Mouse (Mus musculus): ENCODE measurements around the gene Zfand6. TPM values are rescaled to one million over a fixed set of nuclear protein-coding genes. Genes with fewer than 3 reads are reported as not detected.

The Zfand6 gene
- polyA plus RNA-seq, 1 experiment = 20.0 TPM

DNA sequence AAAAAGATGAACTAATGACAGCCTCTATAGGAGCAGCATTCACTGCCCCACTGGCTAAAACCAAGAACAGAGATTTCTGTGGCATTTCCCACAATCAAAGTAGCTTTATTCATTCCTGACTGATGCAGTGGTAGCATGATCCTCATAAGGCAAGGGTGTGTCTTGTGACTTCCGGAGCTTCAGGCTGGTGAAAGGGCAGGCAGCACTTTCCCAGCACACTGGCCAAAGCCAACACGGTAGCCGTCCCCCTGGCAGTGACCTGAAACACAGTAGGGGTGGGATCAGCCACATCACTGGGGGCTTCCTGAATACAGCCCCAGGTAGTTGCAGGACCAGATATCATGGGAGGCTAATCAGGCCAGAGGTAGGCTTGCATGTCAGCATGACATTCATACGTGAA, 104.7 kb downstream of the Zfand6 start:
- TF ChIP-seq USF1 (IDR thresholded peaks at IDR 0.05; ENCODE audit: low read depth) (no peak), MYOG (IDR thresholded peaks at IDR 0.05; ENCODE audit: control insufficient read depth, extremely low read depth, insufficient read length) (no peak), MAX (IDR thresholded peaks at IDR 0.05) (no peak), MYOD1 (IDR thresholded peaks at IDR 0.05; ENCODE audit: control insufficient read depth, insufficient read length, low read depth) (no peak), CTCF (IDR thresholded peaks at IDR 0.05; ENCODE audit: control insufficient read depth, insufficient read depth, insufficient read length) (no peak), CEBPB (IDR thresholded peaks at IDR 0.05; ENCODE audit: low read depth) (no peak), FOSL1 (IDR thresholded peaks at IDR 0.05; ENCODE audit: insufficient read depth, low read length, poor library complexity, severe bottlenecking) (no peak)
- Histone ChIP-seq H3K27me3 (ENCODE audit: control insufficient read depth, insufficient read depth, insufficient read length) (no peaks in the 10 kb centered on the region), H3K4me3 (ENCODE audit: insufficient read depth, poor library complexity, severe bottlenecking) (no peak overlapping the region), H3ac (ENCODE audit: control insufficient read depth, insufficient read length, low read depth) (no peak overlapping the region), H3K36me3 (ENCODE audit: control insufficient read depth, insufficient read depth) (peaks cover 6% of the 10 kb centered on the region), H3K79me2 (ENCODE audit: control insufficient read depth, insufficient read depth) (no peaks in the 10 kb centered on the region), H3K79me3 (ENCODE audit: low read depth) (no peaks in the 10 kb centered on the region)

DNA sequence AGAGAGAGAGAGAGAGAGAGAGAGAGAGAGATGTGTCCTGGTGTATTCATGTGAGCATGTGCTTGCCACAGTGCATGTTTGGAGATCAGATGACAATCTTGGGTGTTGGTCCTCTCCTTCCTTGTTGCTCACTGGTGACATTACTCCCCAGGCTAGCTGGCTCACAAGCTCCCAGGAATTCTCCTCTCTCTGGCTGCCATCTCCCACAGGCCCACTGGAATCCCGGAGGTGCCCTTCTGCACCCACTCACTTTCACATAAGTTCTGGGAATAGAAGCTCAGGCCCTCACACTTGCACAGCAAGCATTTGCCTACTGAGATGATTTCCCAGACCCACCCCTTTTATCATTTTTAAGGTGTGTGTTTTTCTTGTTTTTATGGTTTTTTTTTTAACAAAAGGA, 110.0 kb downstream of the Zfand6 start:
- Histone ChIP-seq H3K4me3 (ENCODE audit: insufficient read depth, poor library complexity, severe bottlenecking) (no peak overlapping the region), H3K79me2 (ENCODE audit: control insufficient read depth, insufficient read depth) (no peaks in the 10 kb centered on the region), H3K27me3 (ENCODE audit: control insufficient read depth, insufficient read depth, insufficient read length) (no peaks in the 10 kb centered on the region), H3K36me3 (ENCODE audit: control insufficient read depth, insufficient read depth) (peaks cover 19% of the 10 kb centered on the region), H3K79me3 (ENCODE audit: low read depth) (no peaks in the 10 kb centered on the region), H3ac (ENCODE audit: control insufficient read depth, insufficient read length, low read depth) (no peak overlapping the region)
- TF ChIP-seq USF1 (IDR thresholded peaks at IDR 0.05; ENCODE audit: low read depth) = no peak
- TF ChIP-seq FOSL1 (IDR thresholded peaks at IDR 0.05; ENCODE audit: insufficient read depth, low read length, poor library complexity, severe bottlenecking) = no peak
- no peak for TF ChIP-seq MAX (IDR thresholded peaks at IDR 0.05)
- TF ChIP-seq CEBPB (IDR thresholded peaks at IDR 0.05; ENCODE audit: low read depth) = no peak
- no peak for TF ChIP-seq MYOD1 (IDR thresholded peaks at IDR 0.05; ENCODE audit: control insufficient read depth, insufficient read length, low read depth)
- TF ChIP-seq CTCF (IDR thresholded peaks at IDR 0.05; ENCODE audit: control insufficient read depth, insufficient read depth, insufficient read length) = no peak
- no peak for TF ChIP-seq MYOG (IDR thresholded peaks at IDR 0.05; ENCODE audit: control insufficient read depth, extremely low read depth, insufficient read length)

DNA sequence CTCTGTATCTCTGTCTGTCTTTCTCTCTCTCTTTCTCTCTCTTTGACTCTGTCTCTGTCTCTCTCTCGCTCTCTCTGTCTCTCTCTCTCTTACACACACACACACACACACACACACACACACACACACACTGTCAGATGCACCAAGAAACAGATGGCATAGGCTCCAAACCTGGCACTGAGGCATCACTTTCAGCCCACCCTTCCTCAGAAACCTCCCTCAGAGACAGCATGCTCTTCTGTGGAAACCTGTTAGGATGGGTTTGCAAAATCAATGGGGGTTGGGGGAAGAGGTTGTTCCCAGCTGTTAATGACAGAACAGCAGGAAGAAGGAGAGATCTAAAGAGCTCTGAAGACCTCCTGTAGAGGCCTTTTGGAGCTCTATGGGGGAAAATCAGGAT, 110.9 kb downstream of the Zfand6 start:
- peaks cover 18% of the 10 kb centered on the region for H3K36me3 ChIP-seq (ENCODE audit: control insufficient read depth, insufficient read depth)
- no peaks in the 10 kb centered on the region for H3K79me3 ChIP-seq (ENCODE audit: low read depth)
- H3K4me3 ChIP-seq (ENCODE audit: insufficient read depth, poor library complexity, severe bottlenecking) = no peak overlapping the region
- no peak overlapping the region for H3ac ChIP-seq (ENCODE audit: control insufficient read depth, insufficient read length, low read depth)
- H3K27me3 ChIP-seq (ENCODE audit: control insufficient read depth, insufficient read depth, insufficient read length) = no peaks in the 10 kb centered on the region
- H3K79me2 ChIP-seq (ENCODE audit: control insufficient read depth, insufficient read depth) = no peaks in the 10 kb centered on the region
- no peak for TF ChIP-seq CEBPB (IDR thresholded peaks at IDR 0.05; ENCODE audit: low read depth)
- no peak for TF ChIP-seq MYOD1 (IDR thresholded peaks at IDR 0.05; ENCODE audit: control insufficient read depth, insufficient read length, low read depth)
- no peak for TF ChIP-seq USF1 (IDR thresholded peaks at IDR 0.05; ENCODE audit: low read depth)
- no peak for TF ChIP-seq MAX (IDR thresholded peaks at IDR 0.05)

DNA sequence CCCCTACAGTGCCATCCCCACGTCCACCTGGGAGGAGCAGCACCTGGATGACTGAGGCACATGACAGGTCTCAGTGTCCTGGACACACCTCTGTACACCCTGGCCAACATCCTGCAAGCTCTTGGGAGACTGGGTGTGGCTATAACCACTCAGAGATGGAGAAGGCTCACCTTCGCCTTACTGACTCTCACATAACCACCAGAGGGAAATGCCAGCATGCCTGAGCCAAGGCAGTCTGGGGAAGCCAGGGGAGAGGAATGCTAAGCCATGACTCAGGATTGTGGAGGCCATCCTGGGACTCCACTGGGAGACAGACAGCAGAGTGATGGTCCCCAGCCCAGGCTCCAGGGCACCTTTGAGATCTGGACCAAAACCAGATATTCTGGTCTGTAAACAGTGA, 112.7 kb downstream of the Zfand6 start:
- TF ChIP-seq CEBPB (IDR thresholded peaks at IDR 0.05; ENCODE audit: low read depth) (no peak), CTCF (IDR thresholded peaks at IDR 0.05; ENCODE audit: control insufficient read depth, insufficient read depth, insufficient read length) (no peak), USF1 (IDR thresholded peaks at IDR 0.05; ENCODE audit: low read depth) (no peak), MAX (IDR thresholded peaks at IDR 0.05) (no peak), MYOD1 (IDR thresholded peaks at IDR 0.05; ENCODE audit: control insufficient read depth, insufficient read length, low read depth) (no peak), FOSL1 (IDR thresholded peaks at IDR 0.05; ENCODE audit: insufficient read depth, low read length, poor library complexity, severe bottlenecking) (no peak)
- H3K79me3 ChIP-seq (ENCODE audit: low read depth) = no peaks in the 10 kb centered on the region

DNA sequence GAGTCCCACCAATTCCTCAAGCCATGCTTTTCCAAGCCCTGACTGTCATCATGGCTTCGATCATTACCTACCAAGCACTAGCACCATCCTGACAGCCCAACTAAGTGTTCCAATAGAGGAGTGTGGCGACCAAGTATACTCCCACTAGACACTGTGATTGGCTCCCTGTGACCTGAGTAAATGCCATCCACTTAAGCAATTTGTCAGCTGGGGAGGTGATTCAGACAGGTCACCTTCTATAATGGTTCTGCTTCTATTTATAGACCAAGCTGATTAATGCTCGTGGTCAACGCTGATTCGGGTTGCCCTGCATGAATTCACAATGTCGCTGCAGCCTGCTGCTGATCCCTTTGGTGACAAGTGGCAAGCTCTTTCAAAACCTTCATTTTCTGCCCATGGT, 123.6 kb downstream of the Zfand6 start:
- TF ChIP-seq USF1 (IDR thresholded peaks at IDR 0.05; ENCODE audit: low read depth) = no peak
- TF ChIP-seq MYOD1 (IDR thresholded peaks at IDR 0.05; ENCODE audit: control insufficient read depth, insufficient read length, low read depth) = no peak
- no peak for TF ChIP-seq CTCF (IDR thresholded peaks at IDR 0.05; ENCODE audit: control insufficient read depth, insufficient read depth, insufficient read length)
- TF ChIP-seq CEBPB (IDR thresholded peaks at IDR 0.05; ENCODE audit: low read depth) = peak; percentile 8
- no peak for TF ChIP-seq FOSL1 (IDR thresholded peaks at IDR 0.05; ENCODE audit: insufficient read depth, low read length, poor library complexity, severe bottlenecking)
- TF ChIP-seq MAX (IDR thresholded peaks at IDR 0.05) = no peak
- H3K79me2 ChIP-seq (ENCODE audit: control insufficient read depth, insufficient read depth) = no peaks in the 10 kb centered on the region
- peaks cover 4% of the 10 kb centered on the region for H3K36me3 ChIP-seq (ENCODE audit: control insufficient read depth, insufficient read depth)
- no peak overlapping the region for H3ac ChIP-seq (ENCODE audit: control insufficient read depth, insufficient read length, low read depth)
- H3K27me3 ChIP-seq (ENCODE audit: control insufficient read depth, insufficient read depth, insufficient read length) = no peaks in the 10 kb centered on the region
- no peak overlapping the region for H3K4me3 ChIP-seq (ENCODE audit: insufficient read depth, poor library complexity, severe bottlenecking)
- no peaks in the 10 kb centered on the region for H3K79me3 ChIP-seq (ENCODE audit: low read depth)

More for the DNA sequence above, 112.7 kb downstream of the Zfand6 start:
- Histone ChIP-seq H3K36me3 (ENCODE audit: control insufficient read depth, insufficient read depth) (peaks cover 17% of the 10 kb centered on the region), H3K27me3 (ENCODE audit: control insufficient read depth, insufficient read depth, insufficient read length) (no peaks in the 10 kb centered on the region), H3K4me3 (ENCODE audit: insufficient read depth, poor library complexity, severe bottlenecking) (no peak overlapping the region), H3ac (ENCODE audit: control insufficient read depth, insufficient read length, low read depth) (no peak overlapping the region), H3K79me2 (ENCODE audit: control insufficient read depth, insufficient read depth) (no peaks in the 10 kb centered on the region)

DNA sequence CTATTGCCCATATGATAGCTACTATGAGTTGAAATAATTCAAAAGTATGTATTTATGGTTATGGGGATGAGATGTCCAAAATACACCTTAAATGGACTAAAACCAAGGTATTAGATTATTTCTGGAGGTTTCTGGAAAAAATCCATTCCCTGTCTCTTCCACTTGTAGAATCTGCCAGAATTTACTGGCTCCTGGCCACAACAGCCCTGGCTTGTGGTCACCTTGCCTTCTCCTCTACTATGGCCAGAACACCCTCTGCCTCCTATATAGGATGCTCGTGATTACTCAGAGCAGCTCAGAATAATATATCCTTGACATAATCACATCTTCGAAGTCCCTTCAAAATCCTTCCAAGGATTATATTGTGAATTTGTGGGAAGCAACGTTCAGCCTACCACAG, 125.5 kb downstream of the Zfand6 start:
- Histone ChIP-seq H3K36me3 (ENCODE audit: control insufficient read depth, insufficient read depth) (peaks cover 4% of the 10 kb centered on the region), H3K79me2 (ENCODE audit: control insufficient read depth, insufficient read depth) (no peaks in the 10 kb centered on the region), H3K4me3 (ENCODE audit: insufficient read depth, poor library complexity, severe bottlenecking) (no peak overlapping the region), H3K79me3 (ENCODE audit: low read depth) (no peaks in the 10 kb centered on the region), H3ac (ENCODE audit: control insufficient read depth, insufficient read length, low read depth) (no peak overlapping the region), H3K27me3 (ENCODE audit: control insufficient read depth, insufficient read depth, insufficient read length) (no peaks in the 10 kb centered on the region)
- TF ChIP-seq CTCF (IDR thresholded peaks at IDR 0.05; ENCODE audit: control insufficient read depth, insufficient read depth, insufficient read length) (no peak), MYOG (IDR thresholded peaks at IDR 0.05; ENCODE audit: control insufficient read depth, extremely low read depth, insufficient read length) (no peak), CEBPB (IDR thresholded peaks at IDR 0.05; ENCODE audit: low read depth) (no peak), FOSL1 (IDR thresholded peaks at IDR 0.05; ENCODE audit: insufficient read depth, low read length, poor library complexity, severe bottlenecking) (no peak), USF1 (IDR thresholded peaks at IDR 0.05; ENCODE audit: low read depth) (no peak), MAX (IDR thresholded peaks at IDR 0.05) (no peak), MYOD1 (IDR thresholded peaks at IDR 0.05; ENCODE audit: control insufficient read depth, insufficient read length, low read depth) (no peak)

Other genes starting within 250 kb of the Zfand6 start
- gene Gm2115, start 161.0 kb downstream of the Zfand6 start, polyA plus RNA-seq (2012; fragmentation: generic; extraction: Trizol) = 15.0 TPM
- gene Fah, start 83.2 kb downstream of the Zfand6 start, polyA plus RNA-seq (2012; fragmentation: generic; extraction: Trizol) = 22.2 TPM
- gene Olfr291, start 163.6 kb upstream of the Zfand6 start, polyA plus RNA-seq (2012; fragmentation: generic; extraction: Trizol) = not detected